Mouse (Mus musculus): ENCODE measurements around the gene P2rx6.
A peak's percentile ranks its signal among the peaks of the same experiment; 100 is the strongest.
"Not testable (repeated sequence)": the region's sequence is repeated elsewhere in the genome, so short reads cannot be mapped to it uniquely, and the experiment has no call there.

Gene P2rx6

DNA sequence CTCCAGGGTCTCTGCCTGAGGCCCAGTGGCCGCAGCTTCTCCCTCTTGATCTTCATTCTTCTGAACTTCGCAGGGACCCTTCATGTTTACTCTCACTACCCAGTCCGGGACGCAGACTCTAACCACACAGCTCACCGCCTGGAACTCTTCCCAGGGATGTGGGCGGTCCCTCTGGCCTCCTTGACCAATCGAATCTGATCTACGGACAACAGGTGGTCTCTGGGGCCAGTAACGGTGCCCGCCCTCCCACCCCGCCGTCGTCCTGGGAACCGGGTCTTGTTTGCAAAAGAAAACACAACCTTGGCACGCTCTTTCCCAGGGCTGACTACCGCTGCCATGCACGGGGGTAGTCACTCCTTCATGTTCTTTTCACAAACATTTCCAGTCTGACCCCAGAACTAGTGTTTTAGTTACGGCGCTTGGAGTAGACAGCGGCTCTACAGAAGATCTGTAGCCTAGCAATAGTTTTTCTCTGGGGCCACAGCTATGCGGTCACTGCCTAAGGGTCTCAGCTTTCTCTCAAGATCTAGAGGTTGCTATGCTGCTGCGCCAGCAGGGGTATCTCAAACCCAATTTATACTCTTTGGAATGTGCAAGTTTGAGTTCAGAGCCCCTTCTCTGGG, 446 bp upstream of the P2rx6 start, which contains the start of gene Lrrc74b:
Lrrc74b (minus strand) TSS at position 120 of the 623 bp plus-strand sequence.
- DNase-seq (ENCODE audit: low read depth, low spot score): no peak

DNA sequence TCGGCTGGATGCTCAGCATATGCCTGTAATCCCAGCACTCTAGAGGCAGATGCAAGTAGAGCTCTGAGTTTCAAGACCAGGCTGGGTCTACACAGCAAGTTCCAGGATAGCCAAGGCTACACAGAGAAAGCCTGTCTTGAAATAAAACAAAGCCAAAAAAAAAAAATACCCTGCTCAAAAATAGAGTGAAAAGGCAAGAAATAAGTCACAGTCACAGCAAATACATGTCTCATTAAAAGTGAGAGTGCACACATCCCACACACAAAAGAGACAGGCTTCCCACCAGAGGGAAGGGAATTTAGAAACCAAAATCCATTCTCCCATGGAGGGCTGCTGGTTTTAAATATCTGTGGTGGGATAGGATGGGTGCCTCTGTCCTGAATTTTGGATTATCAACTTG, 1.9 kb downstream of the P2rx6 start:
- no peak for DNase-seq (ENCODE audit: low read depth, low spot score)

DNA sequence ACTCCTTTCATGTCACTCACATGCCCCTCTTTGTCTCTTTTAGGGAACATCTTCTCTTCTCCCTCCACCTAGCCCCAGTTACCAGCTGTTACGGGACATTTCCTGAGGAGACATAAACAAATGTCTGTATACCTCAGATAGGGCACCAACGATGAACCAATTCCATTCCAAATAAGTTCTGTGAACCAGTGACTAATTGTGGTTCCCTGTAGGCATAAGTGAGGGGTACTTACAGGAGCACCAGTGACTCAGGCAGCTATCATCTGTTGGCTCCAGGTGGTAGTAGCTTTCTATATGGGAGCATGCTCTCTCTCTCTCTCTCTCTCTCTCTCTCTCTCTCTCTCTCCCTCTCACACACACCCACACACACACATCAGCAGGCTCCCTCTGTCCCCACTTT, 2.5 kb downstream of the P2rx6 start:
- no peak for DNase-seq (ENCODE audit: low read depth, low spot score)

DNA sequence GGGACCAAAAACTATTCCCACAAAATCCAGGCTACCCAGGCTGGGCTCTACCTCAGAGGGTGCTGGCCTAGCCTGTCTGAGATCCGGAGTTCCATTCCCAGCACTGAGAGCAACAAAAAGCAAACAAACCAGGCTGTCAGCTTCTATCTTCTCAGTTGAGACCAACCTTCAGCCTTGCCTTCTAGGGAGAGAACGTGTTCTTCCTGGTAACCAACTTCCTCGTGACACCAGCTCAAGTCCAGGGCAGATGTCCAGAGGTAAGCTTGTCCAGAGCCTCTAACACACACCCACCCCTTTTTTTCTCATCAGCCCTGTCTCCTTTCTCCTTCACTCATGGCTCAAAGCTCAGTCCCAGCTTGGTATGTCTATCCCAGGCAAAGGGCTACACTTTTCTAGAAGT, 3.1 kb downstream of the P2rx6 start:
- no peak for DNase-seq (ENCODE audit: low read depth, low spot score)

DNA sequence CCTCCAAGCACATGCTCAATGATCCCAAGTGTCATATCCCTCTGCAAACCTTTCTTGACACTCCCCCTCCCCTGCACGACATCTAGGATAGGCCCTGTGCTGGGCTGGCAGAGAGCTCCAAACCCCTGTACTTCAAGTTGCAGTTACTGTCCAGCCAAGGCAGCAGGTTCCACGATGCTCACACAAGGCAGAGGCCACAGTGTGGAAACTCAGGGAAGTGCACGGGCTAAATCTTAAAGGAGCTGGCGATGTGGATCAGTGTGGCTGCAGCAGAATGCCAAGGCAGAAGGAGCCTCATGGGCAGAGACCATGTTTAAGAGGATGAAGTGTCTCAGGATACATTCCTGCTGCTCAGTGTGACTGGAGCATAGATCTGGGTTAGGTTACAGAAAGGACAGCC, 4.5 kb downstream of the P2rx6 start:
- DNase-seq (ENCODE audit: low read depth, low spot score): no peak

DNA sequence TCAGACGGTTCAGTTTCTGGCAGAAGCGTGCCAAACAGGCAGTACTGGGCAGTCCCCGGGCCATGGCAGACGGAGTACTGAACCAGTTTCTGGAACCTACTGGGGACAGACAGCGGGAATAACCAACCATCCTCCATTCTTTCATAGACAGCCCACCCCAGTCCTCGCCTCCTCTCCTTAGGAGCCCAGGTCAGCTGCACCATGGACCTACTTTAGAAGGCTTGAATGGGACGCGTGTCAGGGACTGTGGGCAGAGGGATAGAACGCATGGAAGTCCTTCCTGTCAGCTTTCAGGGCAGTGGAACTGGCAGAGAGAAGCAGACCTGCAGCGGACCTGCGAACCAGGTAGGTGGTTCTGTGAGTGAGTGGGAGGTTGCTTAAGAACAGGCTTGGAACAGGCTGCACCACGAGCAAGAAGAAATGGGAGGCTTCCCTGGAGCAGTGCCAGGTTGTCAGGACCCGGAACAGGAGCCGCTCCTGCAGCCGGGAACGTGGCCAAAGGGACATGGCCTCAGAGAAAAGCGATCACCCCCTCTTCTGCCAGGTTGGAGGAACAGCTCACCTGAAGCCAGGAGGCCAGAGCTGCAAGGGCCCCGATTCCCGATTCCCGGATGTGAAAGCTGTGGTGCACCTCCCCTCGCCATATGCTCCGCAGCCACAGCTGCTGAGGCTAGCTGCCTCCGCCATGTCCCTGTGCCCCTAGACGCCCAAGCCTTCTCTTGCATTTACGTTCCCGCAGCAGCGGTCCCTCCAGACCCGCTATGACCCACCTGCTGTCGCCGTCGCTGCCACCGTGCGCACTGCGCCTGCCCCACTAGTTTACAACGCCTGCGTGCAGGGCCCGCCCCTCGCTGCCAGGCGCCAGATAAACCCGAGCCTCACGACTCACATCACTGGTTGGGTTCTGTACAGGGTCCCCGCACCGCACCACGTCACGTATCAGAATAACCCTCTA, 14.5 kb downstream of the P2rx6 start:
- DNase-seq (ENCODE audit: low read depth, low spot score): no peak

DNA sequence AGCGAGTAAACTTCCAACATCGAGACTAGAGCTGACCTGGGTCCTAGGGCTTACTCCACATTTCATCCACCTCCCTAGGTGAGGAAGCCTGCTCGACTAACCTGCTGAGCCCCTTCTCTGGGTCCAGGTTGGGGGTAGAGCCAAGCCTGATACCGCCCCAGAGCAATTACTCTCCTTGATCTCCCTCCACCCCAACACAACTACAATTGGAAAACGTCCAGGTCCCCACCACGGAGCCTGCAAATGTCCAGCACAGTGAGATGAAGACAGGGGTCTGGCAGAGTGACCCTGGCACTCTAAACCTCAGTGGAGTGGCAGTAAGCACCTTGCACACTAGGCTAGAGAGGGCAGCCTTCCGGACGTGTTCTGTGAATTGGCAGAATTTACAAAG, 15.1 kb downstream of the P2rx6 start:
- no peak for DNase-seq (ENCODE audit: low read depth, low spot score)

DNA sequence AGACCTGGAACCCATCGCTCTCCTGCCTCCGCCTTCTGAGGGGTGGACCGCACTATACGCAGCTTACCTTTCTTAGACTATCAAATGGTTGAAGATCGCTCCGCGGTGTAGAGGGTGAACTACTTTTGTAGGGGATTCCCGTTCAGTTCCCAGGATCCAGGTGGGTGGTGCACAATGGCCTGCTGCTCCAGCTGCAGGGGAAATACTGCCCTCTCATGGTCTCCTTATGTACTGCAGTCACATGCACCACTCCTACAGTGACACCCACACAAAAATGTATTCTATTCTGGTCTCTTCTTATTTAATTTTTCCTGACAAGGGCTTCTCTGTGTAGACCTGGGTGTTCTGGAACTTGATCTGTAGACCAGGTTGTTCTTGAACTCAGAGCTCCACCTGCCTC, 21.4 kb downstream of the P2rx6 start, which contains the start of gene Slc7a4:
Slc7a4 (minus strand) TSS at position 151 of the 400 bp plus-strand sequence.
- no peak for DNase-seq (ENCODE audit: low read depth, low spot score)

DNA sequence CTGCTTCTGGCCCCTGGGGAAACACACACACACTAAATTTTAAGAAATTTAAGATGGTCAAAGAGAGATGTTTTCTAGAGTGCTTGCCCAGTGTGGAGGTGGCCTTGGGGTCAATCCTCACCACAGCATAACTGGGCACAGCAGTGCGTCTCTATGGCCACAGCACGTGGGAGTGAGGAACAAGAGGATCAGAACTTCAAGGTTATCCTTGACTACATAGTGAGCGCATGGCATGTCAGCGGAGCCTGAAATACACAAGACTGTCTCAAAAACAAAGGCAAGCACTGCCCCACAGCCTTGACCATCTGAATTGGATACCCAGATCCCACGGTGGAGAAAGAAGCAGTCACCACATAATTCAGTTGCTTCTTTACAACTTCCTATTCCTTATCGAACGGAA, 22.9 kb downstream of the P2rx6 start:
- no peak for DNase-seq (ENCODE audit: low read depth, low spot score)

DNA sequence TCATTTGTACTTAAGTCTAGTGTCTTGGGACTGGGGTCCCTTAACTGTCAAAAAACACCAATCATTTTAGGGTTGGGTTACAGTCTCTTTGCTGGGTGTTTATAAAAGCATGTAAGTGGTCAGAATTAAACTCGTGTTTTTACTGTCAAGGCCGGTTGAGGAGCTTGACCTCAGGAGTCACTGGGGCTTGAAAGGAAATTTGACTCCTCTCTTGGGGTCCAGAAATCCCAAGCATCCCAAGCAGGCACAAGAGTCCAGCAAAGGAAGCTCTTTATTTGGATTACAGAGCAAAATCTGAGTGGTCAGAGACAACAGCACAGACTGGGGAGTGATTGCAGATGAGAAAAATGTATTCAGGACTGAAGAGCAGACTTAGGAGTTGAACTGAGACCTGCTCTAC, 29.0 kb downstream of the P2rx6 start:
- DNase-seq (ENCODE audit: low read depth, low spot score): no peak

DNA sequence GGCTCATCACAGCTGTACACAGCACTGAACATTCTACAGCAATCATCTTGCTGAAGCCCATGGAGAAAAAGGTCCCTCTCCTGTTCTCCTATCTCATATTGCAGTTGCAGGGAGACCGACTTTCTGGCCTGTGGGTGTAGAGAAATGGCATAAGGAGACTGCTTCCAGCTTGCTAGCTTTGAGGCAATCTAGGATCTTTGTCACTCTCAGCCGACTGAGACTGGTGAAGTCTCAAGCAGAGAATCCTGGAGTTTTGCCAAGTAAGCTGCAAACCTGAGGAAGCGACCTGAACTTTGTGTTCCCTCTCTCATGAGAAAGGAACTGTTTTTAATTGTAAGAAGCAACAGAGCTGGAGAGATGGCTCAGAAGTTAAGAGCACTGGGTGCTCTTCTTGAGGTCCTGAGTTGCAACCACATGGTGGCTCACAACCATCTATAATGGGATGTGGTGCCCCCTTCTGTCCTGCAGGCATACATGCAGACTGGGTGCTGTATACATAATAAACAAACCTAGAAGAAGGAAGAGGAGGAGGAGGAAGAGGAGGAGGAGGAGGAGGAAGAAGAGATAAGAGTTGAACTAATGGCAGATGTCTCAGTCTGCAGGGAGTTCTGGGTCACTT, 39.4 kb downstream of the P2rx6 start:
- DNase-seq (ENCODE audit: low read depth, low spot score): no peak

DNA sequence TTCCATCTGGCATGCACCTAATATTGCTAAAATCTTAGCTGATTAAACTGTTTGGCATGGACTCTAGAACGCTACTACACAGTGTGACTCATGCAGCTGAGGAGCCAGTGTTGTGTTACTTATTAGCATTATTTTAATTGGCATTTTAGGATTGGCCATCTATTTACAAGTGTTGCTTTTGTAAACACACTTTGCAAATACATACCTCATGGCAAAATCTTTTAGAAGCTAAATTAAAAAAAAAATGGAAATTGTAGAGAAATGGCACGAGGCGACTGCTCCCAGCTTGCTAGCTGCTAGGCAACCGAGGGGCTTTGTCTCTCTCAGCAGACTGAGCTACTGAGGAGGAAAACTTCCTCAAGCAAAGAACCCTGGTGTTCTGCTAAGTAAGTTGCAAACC, 43.3 kb downstream of the P2rx6 start:
- DNase-seq (ENCODE audit: low read depth, low spot score): no peak

DNA sequence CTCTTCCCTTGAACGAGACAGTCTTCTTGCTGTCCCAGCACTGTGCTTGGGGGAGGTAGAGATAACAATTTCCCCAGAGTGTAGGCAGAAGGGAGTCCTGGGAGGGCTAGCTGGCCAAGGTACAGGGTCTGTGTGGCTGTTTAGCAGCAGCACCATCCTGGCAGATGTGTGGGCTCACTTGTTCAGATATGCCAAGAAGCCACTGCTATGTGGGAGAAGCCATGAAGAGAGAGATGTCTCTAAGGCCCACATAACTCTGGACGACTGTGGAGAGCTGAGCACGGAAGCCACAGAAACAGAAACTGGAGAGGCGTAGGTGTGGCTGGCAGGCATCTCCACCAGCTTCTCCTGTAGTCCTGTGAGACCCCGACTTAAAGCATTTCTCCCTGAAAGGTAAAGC, 44.0 kb downstream of the P2rx6 start:
- no peak for DNase-seq (ENCODE audit: low read depth, low spot score)

DNA sequence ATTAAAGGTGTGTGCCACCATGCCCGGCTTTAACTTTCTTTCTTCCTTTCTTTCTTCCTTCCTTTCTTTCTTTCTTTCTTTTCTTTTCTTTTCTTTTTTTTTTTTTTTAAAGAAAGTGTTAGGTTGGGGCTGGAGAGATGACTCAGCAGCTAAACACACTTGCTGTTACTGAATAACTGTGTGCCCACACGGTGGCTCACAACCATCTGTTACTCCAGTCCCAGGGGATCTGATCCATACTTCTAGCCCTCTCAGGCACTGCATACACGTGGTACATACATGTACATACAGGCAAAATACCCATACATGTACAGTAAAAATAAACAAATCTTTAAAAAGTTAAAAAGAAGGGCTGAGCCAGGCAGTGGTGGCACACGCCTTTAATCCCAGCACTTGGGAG, 49.7 kb downstream of the P2rx6 start:
- no peak for DNase-seq (ENCODE audit: low read depth, low spot score)

DNA sequence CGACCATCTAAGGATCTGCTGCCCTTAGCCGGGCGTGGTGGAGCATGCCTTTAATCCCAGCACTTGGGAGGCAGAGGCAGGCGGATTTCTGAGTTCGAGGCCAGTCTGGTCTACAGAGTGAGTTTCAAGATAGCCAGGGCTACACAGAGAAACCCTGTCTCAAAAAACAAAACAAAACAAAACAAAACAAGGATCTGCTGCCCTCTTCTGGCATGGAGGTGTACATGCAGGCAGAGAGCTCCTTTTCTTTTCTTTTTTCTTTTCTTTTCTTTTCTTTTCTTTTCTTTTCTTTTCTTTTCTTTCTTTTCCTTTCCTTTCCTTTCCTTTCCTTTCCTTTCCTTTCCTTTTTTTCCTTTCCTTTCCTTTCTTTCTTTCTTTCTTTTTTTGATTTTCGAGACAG, 53.1 kb downstream of the P2rx6 start:
- DNase-seq (ENCODE audit: low read depth, low spot score): not testable (repeated sequence)

DNA sequence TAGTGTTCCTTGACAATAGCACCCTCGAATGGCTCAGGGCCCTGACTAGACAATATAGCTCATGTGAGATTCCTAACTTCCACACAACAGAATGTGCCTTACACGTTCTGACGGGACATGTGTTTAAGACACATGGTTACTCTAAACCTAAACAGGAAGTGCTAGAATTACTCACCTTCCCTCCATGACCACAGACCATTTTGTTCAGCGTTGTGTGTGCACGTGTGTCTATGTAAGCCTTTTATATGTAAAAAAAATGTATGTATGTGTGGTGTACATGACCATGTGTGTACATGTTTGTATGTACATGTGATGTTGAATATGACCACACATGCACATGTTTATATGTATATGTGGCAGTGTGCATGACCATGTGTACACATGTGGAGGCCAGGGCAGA, 54.5 kb downstream of the P2rx6 start:
- no peak for DNase-seq (ENCODE audit: low read depth, low spot score)

DNA sequence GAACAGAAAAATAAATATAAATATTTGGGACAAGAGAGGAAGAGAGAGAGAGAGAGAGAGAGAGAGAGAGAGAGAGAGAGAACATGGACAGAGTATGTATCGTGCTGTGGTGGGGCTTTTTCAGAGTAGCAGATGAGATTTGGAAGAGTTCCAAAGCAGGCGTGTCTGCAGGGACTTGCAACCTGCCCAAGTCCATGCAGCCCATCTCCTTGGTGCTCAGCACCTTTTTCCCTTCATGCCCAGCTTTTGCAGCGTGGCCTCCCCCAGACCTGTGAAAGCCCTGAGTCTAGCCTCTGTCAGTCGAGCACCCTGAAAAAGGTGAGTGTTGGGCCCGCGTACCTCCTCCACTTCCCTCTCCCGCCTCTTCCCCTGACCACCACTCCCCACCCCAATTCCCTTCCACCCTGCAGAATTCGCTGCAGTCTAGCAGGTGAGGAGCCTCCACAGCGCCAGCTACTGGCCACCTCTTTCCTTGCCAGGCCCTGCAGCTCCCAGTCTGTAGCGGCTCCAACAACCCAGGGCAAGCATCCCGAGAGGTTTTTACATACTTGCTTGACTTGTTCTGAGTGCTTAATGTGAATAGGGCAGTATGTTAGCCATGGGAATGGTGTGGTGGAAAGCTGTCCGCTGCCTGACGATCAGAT, 56.4 kb downstream of the P2rx6 start:
- peak; percentile 8 for DNase-seq (ENCODE audit: low read depth, low spot score)

DNA sequence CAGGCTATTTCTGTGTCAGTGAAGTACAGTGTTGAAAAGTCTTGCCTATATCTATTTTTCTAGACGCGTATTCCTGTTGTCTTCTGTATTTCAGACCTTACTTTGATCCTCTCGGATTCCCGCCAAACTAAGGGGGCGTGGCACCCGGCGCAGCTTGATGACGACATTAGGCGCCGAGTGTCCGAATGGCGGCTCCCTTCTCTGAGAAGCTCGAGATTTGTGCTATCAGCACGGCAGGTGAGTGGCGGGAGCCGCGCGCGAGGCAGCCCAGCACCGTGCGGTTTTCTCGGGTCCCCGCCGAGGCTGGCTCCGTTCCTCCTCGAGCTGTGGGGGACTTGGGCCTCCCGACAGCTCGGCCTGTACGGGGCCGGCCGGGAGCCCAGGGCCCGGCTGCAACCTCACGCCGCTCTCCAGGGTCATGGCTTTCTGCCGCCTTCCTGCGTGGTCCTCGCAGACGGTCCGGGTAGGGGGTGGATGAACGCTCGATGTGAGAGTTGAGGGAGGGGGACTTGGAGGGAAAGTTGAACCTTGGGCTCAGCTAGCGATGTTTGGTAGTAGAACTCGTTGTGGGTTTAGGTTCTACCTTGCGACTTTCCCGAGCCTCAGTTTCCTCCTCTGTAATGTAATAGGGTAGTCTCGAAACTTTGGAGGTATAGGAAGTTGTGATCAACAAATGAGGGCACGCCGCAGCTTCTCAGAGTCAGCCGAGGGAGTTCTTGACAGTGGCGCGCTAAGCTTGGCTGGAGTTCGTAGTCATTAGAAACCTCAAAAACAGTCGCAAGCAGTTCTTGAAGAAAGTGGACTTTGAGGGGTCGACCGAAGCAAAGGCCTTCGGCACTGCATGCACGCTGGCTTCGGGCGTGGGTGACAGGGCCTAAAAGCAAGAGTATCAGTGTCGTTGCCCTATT, 57.8 kb downstream of the P2rx6 start, which contains the start of gene Smpd4:
Smpd4 (plus strand) TSS at position 157 of the 908 bp plus-strand sequence.
- DNase-seq (ENCODE audit: low read depth, low spot score): peak; percentile 77

DNA sequence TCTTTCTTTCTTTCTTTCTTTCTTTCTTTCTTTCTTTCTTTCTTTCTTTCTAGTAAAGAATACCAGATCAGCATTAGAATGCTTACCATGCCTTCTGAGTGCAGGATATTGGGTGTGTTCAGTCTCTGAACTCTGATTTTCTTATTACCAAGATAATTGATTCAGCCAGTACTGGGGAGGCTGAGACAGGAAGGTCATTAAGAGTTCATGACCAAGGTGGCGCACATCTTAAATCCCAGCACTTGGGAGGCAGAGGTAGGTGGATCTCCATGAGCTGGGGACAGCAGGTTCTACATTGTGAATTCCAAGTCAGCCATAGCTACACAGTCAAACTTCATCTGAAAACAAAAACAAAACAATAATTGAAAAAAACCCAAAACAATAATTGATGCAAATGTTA, 60.3 kb downstream of the P2rx6 start:
- DNase-seq (ENCODE audit: low read depth, low spot score): no peak

DNA sequence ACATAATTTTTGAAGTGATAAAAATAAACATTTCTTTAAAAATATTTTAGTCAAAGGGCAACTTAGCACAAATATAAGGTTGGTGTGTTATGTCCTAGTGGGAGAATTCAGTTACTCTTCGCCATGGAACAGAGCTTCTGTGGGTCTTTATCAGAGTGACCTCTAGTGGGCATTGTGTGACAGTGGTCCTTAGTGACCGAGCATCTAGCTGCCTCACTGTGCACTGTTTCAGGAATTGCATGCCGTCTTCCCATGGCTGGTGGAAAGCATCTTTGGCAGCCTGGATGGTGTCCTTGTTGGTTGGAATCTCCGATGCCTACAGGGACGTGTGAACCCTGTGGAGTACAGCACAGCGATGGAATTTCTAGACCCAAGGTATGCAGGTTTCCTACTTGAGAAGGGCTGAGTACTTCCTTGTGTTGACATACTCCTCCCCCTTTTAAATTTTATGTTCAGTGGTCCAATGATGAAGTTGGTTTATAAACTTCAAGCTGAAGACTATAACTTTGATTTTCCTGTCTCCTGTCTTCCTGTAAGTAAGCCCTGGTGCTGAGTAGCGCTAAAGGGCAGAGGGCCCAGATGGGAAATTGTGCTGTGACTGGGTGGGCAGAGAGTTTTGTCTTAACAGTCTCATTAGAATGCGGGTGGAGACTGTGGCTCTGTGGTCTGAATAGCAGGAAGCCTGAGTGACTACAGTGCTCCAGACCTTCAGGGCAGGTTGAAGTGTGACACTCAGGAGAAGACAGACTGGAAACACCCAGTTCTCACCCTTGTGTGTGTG, 64.0 kb downstream of the P2rx6 start:
- no peak for DNase-seq (ENCODE audit: low read depth, low spot score)

Measured in retina, adult 2 months (tissue).